Mouse (Mus musculus): ENCODE measurements around the gene Carmil1. TPM values are rescaled to one million over a fixed set of nuclear protein-coding genes. Genes with fewer than 3 reads are reported as not detected.

Carmil1 gene
- polyA plus RNA-seq, 1 experiment from 2014 or later, result 21.8 TPM

DNA sequence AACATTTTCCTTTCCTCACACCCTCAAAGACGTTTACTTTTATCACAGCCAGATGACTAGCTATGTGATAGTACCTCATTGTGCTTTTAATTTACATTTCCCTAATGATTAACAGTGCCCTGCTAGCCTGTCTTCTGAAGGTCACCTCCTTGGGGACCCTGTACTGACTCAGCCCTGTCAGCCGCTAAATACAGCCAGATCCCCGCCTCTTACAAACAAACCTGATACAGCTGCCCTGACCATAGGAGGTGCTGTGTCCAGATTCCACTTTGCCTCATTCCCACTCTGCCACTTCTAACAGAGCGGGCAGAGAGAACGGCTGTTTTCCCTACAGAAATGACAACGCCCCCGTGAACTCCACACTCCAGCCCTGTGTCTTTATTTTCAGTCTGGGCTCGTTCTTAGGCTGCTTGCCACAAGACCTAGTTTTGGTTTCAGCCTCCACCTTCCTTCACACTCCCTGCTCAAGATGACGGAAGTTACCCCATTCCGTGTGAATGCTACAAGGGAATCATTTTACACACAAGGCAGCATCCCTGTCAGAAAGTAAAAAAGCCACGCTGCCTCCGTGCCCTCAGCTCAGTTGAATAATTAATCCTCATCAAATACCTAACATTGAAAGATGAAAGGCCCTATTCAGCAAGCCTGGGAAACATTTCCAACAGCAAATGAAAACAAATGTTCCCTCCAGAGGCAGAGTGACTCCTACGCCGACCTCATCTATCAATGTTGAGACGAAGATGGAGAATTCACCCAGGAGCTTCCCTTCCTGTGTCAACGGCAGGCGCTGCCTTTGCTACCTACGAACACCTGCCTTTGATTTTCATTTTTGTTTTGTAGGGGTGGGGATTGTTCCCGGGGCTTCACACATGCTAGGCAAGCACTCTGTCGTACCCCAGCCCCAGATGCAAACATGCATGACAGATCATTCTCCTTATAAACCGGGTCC, 145.0 kb downstream of the Carmil1 start:
- no peaks in the 10 kb centered on the region for H3K9me3 ChIP-seq
- no peak overlapping the region for H3K9ac ChIP-seq (replicated peaks)
- WGBS, result 55% methylated on average over 21 of the region's 21 CpGs
- H3K4me3 ChIP-seq (replicated peaks), result no peak overlapping the region
- H3K27ac ChIP-seq, result peak overlapping the region; percentile 7; the same call in 1 of the 2 replicates
- no peaks in the 10 kb centered on the region for H3K27me3 ChIP-seq
- H3K4me1 ChIP-seq (replicated peaks), result peaks cover 11% of the 10 kb centered on the region
- no peaks in the 10 kb centered on the region for H3K36me3 ChIP-seq
- peak; percentile 24; the same call in 1 of the 2 replicates for ATAC-seq
- no peak overlapping the region for H3K4me2 ChIP-seq (replicated peaks)

DNA sequence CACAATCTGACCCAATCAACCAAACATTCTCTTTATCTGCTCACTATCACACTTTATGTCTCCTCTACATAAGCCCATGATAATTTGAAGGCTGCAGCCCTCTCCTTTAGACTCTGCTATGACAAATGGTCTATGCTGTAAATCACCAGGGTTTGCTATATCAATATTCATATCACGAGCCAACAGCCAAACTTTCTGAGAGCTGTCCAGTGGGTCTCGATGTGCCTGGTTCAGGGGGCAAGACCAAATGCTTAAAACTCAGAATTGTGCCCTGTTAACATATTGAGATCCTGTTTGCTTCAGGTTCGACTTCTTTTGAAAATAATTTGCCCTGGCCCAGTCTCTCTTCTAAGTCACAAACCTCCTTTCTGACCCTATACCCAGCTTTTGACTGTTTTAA, 147.7 kb downstream of the Carmil1 start:
- Histone ChIP-seq H3K36me3 (no peaks in the 10 kb centered on the region), H3K9me3 (no peaks in the 10 kb centered on the region), H3K9ac (replicated peaks) (no peak overlapping the region), H3K4me3 (replicated peaks) (no peak overlapping the region), H3K4me2 (replicated peaks) (no peak overlapping the region), H3K4me1 (replicated peaks) (peaks cover 15% of the 10 kb centered on the region), H3K27me3 (no peaks in the 10 kb centered on the region), H3K27ac (no peak overlapping the region)
- WGBS, result 93% methylated on average over 3 of the region's 3 CpGs
- no peak for ATAC-seq

DNA sequence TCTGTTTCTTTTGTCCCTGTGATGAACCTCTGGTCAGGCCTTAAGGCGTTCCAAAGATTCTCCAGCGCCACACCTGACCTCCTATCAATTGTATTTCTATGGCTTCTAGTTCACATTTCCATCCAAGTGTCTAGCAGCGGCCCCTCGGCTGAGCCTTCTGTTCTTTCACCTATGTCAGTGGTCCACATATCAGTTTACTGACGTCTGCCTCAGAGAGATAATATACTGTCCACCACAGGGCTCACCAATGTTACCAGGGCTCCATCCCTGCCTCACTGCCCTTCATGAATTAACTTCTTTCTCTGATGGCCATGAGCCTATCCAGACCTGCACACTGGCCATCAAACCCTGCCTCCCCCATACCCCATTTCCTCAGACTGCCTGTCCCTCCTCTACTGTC, 149.3 kb downstream of the Carmil1 start:
- no peak for ATAC-seq
- no peak overlapping the region for H3K4me3 ChIP-seq (replicated peaks)
- WGBS, result 87% methylated on average over 5 of the region's 5 CpGs

GRCm38 (mm10) chr13:24130741-24131140, 149.9 kb downstream of the Carmil1 start:
- WGBS, result 91% methylated on average over 2 of the region's 2 CpGs
- Histone ChIP-seq H3K9ac (replicated peaks) (no peak overlapping the region), H3K4me2 (replicated peaks) (no peak overlapping the region), H3K4me3 (replicated peaks) (no peak overlapping the region), H3K36me3 (no peaks in the 10 kb centered on the region), H3K27me3 (no peaks in the 10 kb centered on the region), H3K4me1 (replicated peaks) (peaks cover 10% of the 10 kb centered on the region), H3K27ac (no peak overlapping the region), H3K9me3 (no peaks in the 10 kb centered on the region)
- ATAC-seq, result no peak

More for the DNA sequence above, 149.3 kb downstream of the Carmil1 start:
- Histone ChIP-seq H3K36me3 (no peaks in the 10 kb centered on the region), H3K9me3 (no peaks in the 10 kb centered on the region), H3K4me2 (replicated peaks) (no peak overlapping the region), H3K27ac (no peak overlapping the region), H3K9ac (replicated peaks) (no peak overlapping the region), H3K27me3 (no peaks in the 10 kb centered on the region), H3K4me1 (replicated peaks) (peaks cover 15% of the 10 kb centered on the region)

- Histone ChIP-seq H3K9me3 (no peaks in the 10 kb centered on the region), H3K27me3 (no peaks in the 10 kb centered on the region), H3K27ac (no peak overlapping the region), H3K9ac (replicated peaks) (no peak overlapping the region), H3K36me3 (no peaks in the 10 kb centered on the region), H3K4me2 (replicated peaks) (no peak overlapping the region), H3K4me1 (replicated peaks) (peaks cover 3% of the 10 kb centered on the region; the same call in 1 of the 2 replicates), H3K4me3 (replicated peaks) (no peak overlapping the region)
- 97% methylated on average over 1 of the region's 1 CpGs for WGBS
- ATAC-seq, result no peak
Observed at GRCm38 (mm10) chr13:24128731-24129130, 151.9 kb downstream of the Carmil1 start.

GRCm38 (mm10) chr13:24125865-24126264, 154.7 kb downstream of the Carmil1 start:
- 88% methylated on average over 6 of the region's 6 CpGs for whole genome bisulfite sequencing
- H3K4me1 ChIP-seq (replicated peaks), result peaks cover 3% of the 10 kb centered on the region; the same call in 1 of the 2 replicates
- H3K36me3 ChIP-seq, result no peaks in the 10 kb centered on the region
- ATAC-seq, result no peak
- H3K4me3 ChIP-seq (replicated peaks), result no peak overlapping the region
- H3K9ac ChIP-seq (replicated peaks), result no peak overlapping the region
- H3K27ac ChIP-seq, result no peak overlapping the region
- H3K9me3 ChIP-seq, result no peaks in the 10 kb centered on the region
- H3K4me2 ChIP-seq (replicated peaks), result no peak overlapping the region
- no peaks in the 10 kb centered on the region for H3K27me3 ChIP-seq

DNA sequence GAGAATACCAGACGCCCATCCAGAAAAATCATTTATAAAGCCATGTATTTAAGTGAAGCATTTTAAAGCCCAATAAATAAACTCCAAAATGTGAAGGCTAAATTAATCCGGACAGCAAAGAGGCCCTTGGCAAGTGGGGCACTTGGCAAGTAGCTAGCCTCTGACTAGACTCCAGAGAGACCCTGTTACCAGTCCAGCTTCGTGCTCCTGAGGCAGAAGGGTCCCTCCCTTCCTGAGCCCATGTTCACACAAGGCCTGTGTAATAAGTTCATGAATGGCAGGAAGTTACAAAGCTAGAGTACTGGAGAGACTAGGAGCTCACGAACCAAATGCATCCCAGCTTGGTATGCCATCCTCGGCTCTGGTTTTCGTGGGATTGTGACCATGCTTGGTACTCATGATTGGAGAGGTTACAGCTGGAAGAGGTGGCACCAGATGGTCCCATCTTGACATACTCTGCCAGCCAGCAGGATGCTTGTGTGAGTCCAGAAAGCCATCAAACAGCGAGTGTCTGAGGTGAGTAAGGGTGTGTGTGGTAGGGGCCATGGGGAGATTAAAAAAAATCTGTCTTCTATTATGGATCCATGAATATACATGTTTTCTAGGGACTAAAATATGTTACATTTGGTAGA, 163.3 kb downstream of the Carmil1 start:
- peaks cover 8% of the 10 kb centered on the region; the same call in 1 of the 2 replicates for H3K36me3 ChIP-seq
- H3K4me2 ChIP-seq (replicated peaks), result no peak overlapping the region
- H3K27ac ChIP-seq, result no peak overlapping the region
- H3K4me1 ChIP-seq (replicated peaks), result no peaks in the 10 kb centered on the region
- ATAC-seq, result no peak
- no peaks in the 10 kb centered on the region for H3K9me3 ChIP-seq
- WGBS, result 91% methylated on average over 7 of the region's 7 CpGs
- no peaks in the 10 kb centered on the region for H3K27me3 ChIP-seq
- no peak overlapping the region for H3K9ac ChIP-seq (replicated peaks)
- H3K4me3 ChIP-seq (replicated peaks), result no peak overlapping the region

GRCm38 (mm10) chr13:24112689-24113348, 167.8 kb downstream of the Carmil1 start:
- WGBS, result 72% methylated on average over 9 of the region's 9 CpGs

GRCm38 (mm10) chr13:24110329-24110728, 170.3 kb downstream of the Carmil1 start:
- Histone ChIP-seq H3K27me3 (no peaks in the 10 kb centered on the region), H3K4me2 (replicated peaks) (no peak overlapping the region), H3K4me3 (replicated peaks) (no peak overlapping the region), H3K27ac (no peak overlapping the region), H3K4me1 (replicated peaks) (peaks cover 13% of the 10 kb centered on the region), H3K9me3 (no peaks in the 10 kb centered on the region), H3K9ac (replicated peaks) (no peak overlapping the region), H3K36me3 (no peaks in the 10 kb centered on the region)
- ATAC-seq, result peak; percentile 55; the same call in 1 of the 2 replicates
- 48% methylated on average over 7 of the region's 7 CpGs for WGBS

More at GRCm38 (mm10) chr13:24112689-24113348, 167.8 kb downstream of the Carmil1 start:
- Histone ChIP-seq H3K27ac (no peak overlapping the region), H3K9me3 (no peaks in the 10 kb centered on the region), H3K27me3 (no peaks in the 10 kb centered on the region), H3K36me3 (no peaks in the 10 kb centered on the region), H3K9ac (replicated peaks) (no peak overlapping the region), H3K4me3 (replicated peaks) (no peak overlapping the region), H3K4me2 (replicated peaks) (no peak overlapping the region), H3K4me1 (replicated peaks) (peaks cover 8% of the 10 kb centered on the region)
- ATAC-seq, result peak; percentile 74

- H3K9me3 ChIP-seq, result no peaks in the 10 kb centered on the region
- H3K9ac ChIP-seq (replicated peaks), result no peak overlapping the region
- no peak overlapping the region for H3K27ac ChIP-seq
- H3K4me3 ChIP-seq (replicated peaks), result no peak overlapping the region
- H3K27me3 ChIP-seq, result no peaks in the 10 kb centered on the region
- H3K4me1 ChIP-seq (replicated peaks), result peaks cover 13% of the 10 kb centered on the region
- H3K4me2 ChIP-seq (replicated peaks), result no peak overlapping the region
- ATAC-seq, result no peak
- no peaks in the 10 kb centered on the region for H3K36me3 ChIP-seq
- 65% methylated on average over 7 of the region's 7 CpGs for WGBS
Observed at GRCm38 (mm10) chr13:24108282-24108681, 172.3 kb downstream of the Carmil1 start.

DNA sequence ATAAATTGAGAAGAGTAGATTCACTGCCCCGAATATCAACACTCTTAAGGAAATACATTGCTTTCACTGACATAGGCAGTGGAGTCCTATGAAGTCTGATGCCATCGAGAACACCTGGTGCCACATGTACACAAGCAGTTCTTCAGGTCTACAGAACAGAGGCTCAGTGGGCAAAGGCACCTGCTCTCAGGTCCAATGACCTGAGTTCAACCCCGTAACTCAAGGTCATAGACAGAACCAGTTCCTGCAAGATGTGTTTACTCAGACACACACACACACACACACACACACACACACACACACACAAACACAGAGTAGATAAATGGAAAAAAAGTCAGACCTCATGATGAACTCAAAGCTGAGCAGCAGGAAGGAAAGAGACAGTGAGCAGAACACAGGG, 173.5 kb downstream of the Carmil1 start:
- no peak for ATAC-seq
- Histone ChIP-seq H3K9me3 (no peaks in the 10 kb centered on the region), H3K36me3 (no peaks in the 10 kb centered on the region), H3K27me3 (no peaks in the 10 kb centered on the region), H3K4me1 (replicated peaks) (peaks cover 13% of the 10 kb centered on the region), H3K9ac (replicated peaks) (no peak overlapping the region), H3K4me3 (replicated peaks) (no peak overlapping the region), H3K27ac (no peak overlapping the region), H3K4me2 (replicated peaks) (no peak overlapping the region)
- WGBS, result 97% methylated on average over 3 of the region's 3 CpGs

DNA sequence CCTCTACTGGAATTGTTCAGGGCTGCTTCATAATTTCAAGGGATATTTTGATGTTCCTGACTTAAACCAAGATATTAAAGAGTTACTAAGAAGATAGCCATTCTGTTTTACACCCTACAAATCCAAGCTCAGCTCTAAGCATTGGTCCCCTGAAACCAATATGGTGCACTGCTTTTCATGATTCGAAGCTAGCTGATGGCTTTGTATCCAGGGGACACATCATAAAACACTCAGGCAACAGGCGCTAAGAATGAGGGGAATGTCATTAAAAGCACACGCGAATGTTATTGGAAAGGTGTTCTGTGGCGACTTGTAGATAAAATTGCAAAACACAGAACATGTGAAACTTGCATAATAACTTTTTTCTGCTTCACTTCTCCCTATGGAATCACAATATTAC, 174.8 kb downstream of the Carmil1 start:
- Histone ChIP-seq H3K9me3 (no peaks in the 10 kb centered on the region), H3K4me2 (replicated peaks) (no peak overlapping the region), H3K4me3 (replicated peaks) (no peak overlapping the region), H3K27me3 (no peaks in the 10 kb centered on the region), H3K36me3 (no peaks in the 10 kb centered on the region), H3K4me1 (replicated peaks) (peaks cover 13% of the 10 kb centered on the region), H3K9ac (replicated peaks) (no peak overlapping the region), H3K27ac (no peak overlapping the region)
- WGBS, result 87% methylated on average over 5 of the region's 5 CpGs
- ATAC-seq, result no peak

Measured in midbrain, embryonic 13.5 days (tissue).